Mouse (Mus musculus) layer of hippocampus, adult 9-10 months (tissue): ENCODE data around the gene Gpr63.
"Not testable (repeated sequence)": the region's sequence is repeated elsewhere in the genome, so short reads cannot be mapped to it uniquely, and the experiment has no call there.

ENCODE experiments used
- DNase-seq: peaks from one replicate; pipeline ENCODE4 v3.0.0; 2022; ENCODE audit warnings: low spot score

Gpr63 gene

DNA sequence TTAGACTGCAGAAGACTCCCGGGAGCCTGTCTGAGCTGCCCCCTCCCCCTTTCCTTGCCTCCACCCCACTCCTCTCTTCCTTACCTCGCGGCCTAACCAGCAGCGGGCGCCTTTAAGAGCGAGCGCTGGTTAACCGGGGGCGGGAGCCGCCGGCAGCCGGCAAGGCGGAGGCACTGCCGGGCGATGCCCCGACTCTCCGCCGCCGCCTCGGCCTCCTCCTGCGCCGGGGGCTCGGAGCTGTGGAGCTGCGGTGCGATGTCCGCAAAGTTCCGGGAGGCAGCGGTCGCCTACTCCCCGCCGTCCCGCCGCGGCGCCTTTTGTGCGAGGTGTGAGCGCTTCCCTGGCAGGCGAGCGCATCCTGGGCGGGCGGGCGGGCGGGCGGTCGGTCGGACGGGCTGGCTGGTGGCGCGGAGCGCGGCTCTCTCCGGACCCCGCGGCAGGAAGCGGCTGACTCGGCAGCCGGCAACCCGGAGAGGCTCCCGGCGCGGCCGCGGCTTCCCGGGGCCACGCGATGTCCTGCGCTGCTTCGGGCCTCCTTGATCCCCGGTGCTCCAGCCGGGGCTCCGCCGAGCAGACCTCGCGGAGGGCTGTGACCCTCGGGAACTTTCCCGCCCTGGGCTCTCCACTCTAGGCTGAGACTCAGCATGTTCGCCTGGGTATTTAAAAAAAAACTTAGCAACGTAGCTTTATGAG, at the start of gene Gpr63:
TSS of gene Gpr63 (plus strand) at position 109 of the 693 bp plus-strand sequence.
- DNase-seq = no peak

DNA sequence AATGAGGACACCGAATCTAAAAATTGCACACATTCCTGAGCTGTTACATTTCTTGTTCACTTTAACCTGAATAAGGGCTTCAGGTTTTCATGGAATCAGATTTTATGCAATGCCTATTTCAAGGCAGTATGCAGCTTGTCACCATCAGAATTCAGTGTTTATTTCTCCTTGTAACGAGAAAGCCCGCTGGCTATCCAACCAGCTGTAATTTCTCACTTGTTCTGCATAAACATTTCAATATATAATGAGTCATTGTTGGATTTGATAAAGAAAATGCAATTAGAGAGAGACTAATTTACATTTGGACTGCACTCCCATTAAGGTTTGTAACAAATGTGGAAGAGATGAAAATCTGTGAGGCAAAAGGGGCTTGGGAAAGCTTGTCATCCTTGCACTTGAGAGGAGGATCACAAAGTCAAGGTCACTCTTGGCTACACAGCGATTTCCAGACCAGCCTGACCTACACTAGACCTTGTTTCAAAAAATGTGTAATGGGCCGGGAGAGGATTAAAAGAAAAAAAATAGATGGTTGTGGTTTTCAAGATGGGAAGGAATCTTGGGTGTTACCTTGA, 46.1 kb upstream of the Gpr63 start:
- DNase-seq = peak; percentile 15

DNA sequence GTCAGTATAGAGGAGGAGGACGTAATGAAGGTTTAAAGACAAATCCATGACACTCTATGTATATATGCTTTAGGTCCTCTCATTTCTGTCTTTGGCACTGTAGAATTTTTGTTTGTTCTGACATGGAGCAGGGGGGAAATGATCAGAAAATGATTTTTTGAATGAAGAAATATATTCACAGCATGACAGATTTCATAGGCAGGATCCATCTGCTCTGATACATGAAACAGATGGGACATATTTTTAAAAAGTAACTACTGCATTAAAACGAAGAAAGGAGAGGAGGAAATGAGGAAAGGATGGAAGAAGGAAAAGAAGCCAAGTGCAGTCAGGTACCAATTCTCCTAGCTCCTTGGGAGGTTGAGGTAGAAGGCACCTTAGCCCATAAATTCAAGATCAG, 41.5 kb upstream of the Gpr63 start:
- peak; percentile 42 for DNase-seq

DNA sequence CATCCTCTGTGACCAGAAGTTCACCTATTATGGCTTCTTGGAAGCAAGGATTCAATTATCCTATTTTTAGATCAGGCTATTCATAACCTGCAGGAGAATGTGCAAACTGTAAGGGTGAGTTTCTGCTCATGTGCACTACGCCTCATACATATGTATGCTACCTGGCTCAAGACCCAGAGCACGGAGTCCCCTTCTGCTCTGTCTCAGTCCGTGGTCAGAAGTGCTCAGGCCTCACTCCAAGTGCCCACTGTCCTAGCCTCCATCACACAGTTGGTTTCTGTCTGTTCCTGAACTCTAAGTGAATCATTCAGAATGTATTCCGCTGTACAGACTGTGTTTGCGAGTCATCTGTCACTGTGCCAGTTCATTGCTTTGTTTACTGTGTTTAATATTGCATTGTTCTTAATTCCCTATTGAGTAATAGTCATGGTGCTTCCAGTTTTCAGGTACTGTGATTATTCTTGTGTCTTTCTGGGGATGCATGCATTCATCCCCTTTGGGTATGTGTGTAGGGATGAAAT, 37.9 kb upstream of the Gpr63 start:
- DNase-seq = no peak

DNA sequence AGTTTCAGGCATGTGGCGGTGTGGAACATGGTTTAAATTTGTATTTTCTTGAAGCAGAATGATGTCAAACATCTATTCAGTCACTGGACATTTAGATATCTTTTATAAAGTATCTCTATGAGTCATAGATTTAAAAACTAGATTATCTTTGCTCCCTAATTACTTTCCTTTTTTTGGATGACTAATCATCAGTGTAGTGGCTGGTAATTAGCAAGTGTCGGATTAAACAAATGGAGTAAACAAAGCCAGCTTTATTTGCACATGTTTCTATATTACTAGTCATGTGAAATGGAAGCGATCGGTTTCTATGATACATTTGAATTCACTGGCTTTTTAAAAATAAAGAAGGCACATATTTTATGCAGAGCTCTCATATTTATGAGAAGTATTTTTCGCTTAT, 37.3 kb upstream of the Gpr63 start:
- DNase-seq = no peak

DNA sequence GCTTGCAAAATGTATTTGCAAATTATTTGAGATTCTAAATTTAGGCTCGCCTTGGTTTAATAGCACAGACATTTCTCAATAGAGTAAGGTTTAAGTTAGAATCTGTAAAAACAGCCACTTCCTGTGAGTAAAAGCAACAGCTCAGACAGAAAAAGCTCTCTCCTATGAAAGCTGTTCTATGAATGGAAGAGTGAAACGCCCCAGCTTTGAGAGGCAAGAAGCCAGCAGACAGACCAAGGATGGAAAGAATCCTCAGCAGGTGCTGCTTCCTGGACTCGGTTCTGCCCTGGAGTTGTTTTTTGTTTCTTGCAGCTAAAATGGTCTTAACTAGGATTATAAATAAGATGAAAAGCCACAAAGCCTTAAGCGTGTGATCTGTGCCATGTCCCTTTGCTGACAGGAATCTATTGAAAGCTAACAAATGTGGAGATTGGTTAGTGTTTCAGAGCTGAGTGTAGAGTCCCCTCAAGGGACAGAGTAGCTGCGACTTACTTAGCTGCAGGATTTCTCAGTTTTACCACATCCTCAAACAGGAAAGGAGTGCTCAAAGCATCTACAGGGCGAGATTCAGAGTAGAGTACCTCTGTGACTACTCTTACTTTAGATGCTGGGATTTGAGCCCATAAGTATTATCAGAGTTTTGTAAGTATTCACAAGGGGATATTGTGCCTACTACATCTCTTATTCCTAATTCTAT, 23.3 kb upstream of the Gpr63 start:
- DNase-seq = no peak

DNA sequence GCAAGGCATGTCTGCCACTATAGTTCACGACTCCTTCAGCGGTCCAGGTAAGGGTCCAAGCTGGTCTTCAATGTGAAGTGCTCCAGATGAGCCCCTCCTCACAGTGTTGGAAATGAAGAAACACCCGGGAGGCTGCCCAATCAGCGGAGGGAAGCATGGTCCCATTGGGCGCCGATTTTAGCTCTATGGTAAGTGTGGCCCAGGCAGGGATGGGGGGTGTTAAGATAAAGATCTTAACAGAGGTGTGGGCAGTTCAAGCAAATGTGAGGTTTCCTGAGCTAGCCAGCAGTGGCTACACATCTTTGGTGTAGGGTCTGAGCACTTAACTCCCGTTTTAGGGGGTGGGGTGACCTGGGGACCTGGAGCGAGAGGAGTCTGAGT, 299 bp upstream of the Gpr63 start:
- DNase-seq = no peak

DNA sequence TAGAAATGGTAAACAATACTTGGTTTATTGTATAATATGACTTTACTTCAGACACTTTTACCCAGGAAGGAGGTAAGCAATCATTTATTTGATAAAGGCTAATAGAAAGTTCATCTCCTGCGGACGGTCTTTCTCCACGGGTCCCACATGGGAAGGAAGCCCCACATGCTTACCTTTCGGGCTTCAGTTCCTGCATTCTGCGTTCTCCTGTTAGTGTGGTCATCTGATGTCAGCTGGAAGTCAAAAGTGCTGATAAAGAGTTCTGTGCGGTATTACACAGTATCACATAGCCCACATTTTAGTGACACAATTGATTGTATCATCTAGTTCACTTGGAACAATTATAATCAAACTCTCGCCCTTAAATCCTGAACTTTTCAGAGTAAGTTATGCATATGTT, 1.0 kb downstream of the Gpr63 start:
- no peak for DNase-seq

DNA sequence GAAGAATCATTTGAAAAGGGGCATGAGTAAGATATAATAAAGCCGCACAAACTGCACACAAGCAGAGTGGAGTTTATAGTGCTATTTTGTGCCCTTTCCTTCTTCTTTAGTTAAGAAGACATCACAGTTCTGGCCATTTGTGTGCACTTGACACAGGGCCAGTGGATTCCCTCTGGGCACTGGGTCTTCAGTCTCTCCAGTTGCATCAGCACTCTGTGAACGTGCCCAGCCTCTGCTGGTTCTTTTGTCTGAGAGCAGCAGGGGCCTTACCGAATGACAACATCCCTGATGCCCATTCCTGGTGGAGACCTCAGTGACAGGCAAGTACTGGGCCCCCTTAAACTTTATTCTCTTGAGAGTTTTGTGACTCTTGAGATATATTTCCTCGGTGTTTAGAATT, 12.4 kb downstream of the Gpr63 start:
- DNase-seq = no peak

DNA sequence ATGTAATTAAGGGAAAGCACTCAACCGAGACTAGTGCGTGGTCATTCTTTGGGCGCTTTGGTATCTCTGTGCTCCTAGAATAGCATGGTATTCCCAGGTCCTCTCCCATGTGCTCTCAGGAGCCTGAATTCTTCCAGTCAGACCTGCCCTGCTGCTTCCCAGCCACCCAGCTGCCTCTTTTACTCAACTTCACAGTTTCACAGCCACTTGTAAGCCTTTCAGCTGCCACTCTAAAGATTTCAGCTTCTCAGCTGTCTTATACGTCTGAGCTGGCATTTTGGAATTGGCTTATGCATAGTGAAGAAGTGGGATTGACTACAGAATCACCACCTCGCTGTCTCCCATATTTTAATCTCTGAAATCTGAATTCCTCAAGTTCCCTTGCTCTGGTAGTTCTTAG, 19.4 kb downstream of the Gpr63 start:
- no peak for DNase-seq

DNA sequence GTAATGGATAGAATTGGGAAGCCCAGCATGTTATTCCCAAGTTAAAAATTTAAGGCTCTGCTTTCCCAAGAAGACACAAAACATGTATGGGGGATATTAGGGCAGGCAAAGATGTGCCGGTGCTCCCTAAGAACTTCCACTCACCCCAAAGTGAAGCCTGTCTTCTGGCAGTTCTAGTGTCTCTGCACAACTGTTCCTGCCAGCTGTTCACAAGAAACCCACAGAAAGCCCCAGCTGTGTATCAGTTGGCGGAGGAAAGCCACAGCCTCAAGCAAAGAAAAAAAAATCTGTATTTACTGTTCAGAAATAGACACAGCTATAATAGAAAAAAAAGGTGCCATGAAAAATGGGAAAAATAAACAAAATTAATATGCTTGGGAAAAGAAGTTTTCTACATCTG, 25.3 kb downstream of the Gpr63 start:
- no peak for DNase-seq

DNA sequence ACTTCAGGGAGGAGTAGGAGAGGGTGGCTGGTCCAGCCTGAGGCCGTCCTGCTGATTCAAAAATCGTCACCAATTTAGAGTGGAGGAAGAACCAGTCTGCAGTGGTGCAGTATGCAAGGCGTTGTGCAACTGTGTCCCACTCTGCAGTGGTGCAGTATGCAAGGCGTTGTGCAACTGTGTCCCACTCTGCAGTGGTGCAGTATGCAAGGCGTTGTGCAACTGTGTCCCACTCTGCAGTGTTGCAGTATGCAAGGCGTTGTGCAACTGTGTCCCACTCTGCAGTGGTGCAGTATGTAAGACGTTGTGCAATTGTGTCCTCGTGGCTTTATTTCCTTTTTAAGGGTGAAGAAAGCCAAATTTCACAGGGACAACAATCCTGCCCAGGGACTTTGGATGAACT, 43.1 kb downstream of the Gpr63 start:
- not testable (repeated sequence) for DNase-seq

DNA sequence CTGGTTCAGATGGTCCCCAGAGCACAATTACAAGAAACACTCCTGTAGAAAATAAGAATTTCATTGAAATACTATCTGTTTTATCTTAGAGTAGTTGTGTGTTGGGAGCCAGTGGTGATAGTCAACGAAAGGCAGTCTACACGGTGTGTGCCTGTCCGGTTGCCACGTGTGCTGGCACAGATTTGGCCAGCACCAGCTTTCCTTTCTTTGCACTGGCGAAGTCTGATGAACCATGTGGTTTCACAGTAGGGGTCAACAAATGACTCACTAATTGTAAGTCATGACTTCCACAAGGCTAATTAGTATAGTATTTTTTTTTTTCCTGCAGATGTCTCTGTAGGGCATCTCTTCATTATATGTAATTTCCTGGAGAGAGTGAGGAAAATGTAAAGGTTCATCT, 45.6 kb downstream of the Gpr63 start:
- DNase-seq = no peak

DNA sequence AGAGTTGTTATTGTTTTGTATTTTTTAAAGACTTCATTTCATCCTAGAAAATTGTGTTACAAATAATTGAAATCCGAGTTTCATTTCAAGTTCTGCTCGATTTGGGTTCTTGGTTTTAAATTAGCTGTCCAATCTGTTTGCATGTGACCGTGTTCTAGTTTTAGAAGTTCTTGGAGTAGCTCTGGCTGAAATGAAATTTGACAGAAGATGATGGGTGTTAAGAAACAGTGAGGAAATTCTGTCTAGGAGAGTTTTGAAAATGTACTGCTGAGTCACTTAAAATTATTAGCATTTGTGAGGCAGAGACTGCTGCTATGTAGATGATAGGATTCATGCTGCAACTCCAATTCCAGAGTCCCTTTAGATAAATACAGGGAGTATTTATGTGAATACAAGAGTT, 46.5 kb downstream of the Gpr63 start:
- no peak for DNase-seq

DNA sequence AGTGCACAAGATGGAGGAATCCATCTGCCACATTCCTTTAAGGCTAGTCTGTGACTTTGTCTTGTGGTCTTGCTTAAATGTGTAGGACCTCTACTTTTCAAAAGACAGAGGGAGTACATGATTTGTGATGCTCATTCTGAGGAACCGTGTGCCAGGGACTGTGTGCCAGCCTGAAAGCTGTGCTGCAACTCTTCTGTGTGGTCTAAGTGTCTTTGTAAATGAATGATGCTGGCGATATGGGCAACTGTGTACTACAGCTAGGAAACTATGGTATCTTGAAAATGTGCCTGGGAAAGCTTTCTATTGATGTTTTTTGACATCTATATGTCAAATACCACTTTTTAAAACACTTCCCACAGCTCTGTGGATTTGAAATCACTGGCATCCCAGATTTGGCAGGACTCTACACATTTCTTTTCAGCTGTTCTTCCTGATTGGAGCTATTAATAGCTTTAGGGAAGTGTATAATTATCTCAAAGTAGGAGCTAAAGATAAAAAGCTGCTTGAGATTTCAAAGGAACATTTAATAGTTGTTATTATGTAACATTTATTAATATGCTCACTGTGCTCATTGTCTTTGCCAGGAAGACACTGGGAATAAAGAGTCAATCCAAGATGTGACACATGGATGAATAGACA, 48.9 kb downstream of the Gpr63 start:
- no peak for DNase-seq

DNA sequence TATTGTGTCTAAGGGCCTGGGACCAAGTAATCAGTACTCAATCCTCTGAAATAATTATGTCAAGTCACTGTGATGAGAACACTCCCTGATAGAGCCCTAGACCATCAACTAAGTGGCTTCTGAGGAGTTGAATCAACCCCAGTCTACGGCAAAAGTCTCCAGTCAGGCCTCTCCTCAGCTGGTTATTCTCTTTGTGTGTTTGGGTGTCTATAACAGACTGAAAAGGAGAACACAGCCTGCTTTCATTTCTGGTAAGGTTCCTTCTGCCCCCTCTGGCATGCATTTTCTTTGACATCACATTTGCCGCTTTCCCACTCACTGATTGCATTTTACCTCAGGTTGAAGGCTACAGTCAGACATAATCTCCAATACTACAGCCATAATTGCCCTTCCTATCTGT, 62.0 kb downstream of the Gpr63 start:
- no peak for DNase-seq

DNA sequence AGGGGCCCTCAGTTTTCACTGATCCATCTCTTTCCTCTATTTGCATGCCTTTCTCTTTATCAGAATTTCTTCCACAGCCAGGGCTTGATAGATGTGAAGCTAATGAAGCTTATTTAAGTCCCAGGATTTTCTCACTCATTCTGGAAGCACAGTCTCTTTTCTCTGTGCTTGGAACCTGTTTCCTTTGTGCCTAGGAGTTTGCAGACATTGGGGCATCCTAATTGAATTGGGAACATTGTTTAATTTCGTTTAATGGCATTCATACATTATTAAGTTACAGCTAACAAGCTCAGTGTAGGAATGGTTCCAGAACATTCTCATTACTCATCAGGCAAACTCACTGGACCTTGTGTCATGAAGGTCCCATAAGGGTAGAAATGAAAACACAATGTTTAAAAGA, 62.5 kb downstream of the Gpr63 start:
- no peak for DNase-seq

DNA sequence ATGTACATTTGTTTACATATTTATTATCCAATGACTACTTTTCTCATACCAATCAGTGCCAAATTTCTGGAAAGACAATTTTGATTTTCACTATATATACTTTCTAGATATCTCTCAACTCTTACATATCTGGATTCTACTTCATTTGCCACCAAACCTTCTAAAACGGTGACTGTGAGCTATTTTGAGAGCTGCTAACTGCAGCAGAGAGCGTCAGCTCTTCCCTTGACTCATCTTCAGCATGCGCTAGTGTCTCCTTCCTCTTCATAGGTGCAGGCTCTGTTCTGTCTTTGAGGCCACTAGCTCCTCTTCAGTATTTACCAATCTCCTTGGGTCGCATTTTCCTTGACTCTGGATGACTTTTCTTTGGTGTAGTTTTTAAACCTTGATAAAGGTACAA, 63.7 kb downstream of the Gpr63 start:
- no peak for DNase-seq

DNA sequence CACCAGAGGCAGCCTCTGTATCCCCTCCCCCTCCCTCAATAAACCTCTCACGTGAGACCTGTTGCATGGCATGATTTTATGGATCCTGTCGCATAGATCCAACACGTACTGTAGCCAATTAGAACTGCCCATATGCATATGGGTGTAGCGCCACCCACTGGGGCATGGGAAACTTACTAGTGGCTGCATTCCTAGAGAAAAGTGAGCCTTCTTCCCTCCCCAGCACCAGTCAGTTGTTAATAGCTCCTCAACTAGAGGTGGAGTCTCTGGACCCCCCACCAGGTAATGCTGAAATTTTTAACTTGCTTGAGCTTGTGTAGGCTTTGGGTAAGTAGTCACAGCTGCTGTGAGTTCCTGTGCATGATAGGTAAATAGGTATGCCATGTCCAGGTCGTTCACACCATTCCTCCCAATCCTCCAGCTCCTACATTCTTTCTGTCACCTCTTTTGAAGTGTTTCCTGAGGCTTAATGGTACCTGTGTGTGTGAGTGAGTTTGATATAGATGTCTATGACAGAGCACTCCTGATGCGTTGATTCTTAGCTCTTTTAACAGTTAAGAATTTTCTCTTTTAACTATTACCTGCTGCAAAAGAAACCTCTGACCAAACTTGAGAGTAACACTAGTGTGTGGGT, 69.1 kb downstream of the Gpr63 start:
- DNase-seq = no peak

DNA sequence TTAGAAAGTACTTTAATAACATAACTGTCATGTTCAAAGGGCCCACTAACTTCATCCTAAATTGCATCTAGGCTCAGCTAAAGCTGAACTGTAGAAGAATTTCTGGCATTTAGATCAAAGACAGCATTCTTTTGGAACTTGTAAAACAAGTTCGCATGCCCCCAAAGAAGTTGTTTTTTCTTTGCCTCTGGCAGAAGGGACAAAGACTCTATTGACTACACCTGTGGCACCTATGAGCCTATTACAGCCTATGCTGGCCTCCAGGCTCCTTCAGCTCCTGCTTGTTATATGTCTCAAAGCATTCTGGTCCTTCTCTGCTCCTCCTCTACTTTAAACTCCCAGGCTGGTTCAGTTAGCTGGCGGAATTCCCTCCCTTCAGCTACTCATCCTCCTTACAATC, 69.6 kb downstream of the Gpr63 start:
- DNase-seq = no peak

DNA sequence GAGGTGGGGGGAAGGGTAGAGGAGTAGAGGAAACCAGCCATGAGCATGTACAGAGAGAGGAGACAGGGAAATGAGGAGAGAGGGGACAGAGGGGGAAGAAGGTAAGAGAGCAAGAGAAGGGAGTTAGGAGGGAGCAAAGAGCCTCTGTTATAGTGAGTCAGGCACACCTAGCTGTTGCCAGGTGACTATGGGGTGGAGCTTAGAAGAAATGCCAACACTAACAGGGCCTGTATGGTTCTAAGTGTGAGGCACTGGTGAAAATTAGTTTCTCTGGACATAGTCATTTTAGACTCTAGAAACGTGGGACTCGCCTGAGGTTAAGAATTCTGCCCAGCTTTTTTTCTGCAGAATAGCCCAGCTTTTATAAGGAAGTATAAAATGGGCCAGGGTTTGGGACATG, 71.1 kb downstream of the Gpr63 start:
- DNase-seq = no peak

DNA sequence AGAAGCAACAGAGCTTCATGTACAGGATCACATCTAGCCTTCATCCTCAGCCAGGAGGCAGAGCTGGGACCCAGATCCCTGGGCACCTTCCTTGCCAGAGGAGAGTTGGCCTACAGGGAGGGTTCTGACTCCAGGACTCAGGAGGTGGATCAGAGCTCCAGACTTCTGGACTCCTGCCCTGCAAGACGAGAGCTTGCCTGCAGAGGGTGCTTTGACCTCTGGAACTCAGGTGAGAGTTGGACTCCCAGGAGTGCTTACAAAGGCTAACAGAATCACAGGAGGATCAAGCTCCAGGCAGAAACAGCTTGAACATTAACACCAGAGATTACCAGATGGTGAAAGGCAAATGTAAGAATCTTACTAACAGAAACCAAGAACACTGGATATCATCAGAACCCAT, 89.3 kb downstream of the Gpr63 start:
- DNase-seq = not testable (repeated sequence)
